Mouse (Mus musculus) midbrain, embryonic 14.5 days (tissue): Measurements from ENCODE around the gene Xpo1. TPM values are rescaled to one million over a fixed set of nuclear protein-coding genes. Genes with fewer than 3 reads are reported as not detected.
"Not testable (repeated sequence)": the region's sequence is repeated elsewhere in the genome, so short reads cannot be mapped to it uniquely, and the experiment has no call there.

Experiments used
- ATAC-seq: fragments of 200-750 bp; cut with Nextera tagmentation; 2 replicates; pipeline ENCODE4 v1.8.0; 2017; ENCODE audit warnings: moderate number of reproducible peaks, moderate library complexity; ENCODE audit not compliant: low FRiP score, low TSS enrichment
- DNase-seq: peaks from one replicate; pipeline ENCODE4 v3.0.0-alpha.2; 2015
- H3K27ac ChIP-seq: fragments of 300-500 bp; sonication (generic); replicated peaks from 2 replicates; pipeline ENCODE4 v1.5.1; 2014; ENCODE audit warnings: mild to moderate bottlenecking, low read depth, low read length, moderate library complexity
- H3K27me3 ChIP-seq: fragments of 300-500 bp; sonication (generic); 2 replicates; pipeline ENCODE4 v1.6.1; 2014; ENCODE audit warnings: low read length, control low read depth, mixed read lengths; ENCODE audit not compliant: control insufficient read depth, insufficient read depth
- H3K36me3 ChIP-seq: fragments of 300-500 bp; sonication (generic); 2 replicates; pipeline ENCODE4 v1.6.1; 2014; ENCODE audit warnings: low read length, control low read depth; ENCODE audit not compliant: control insufficient read depth, insufficient read depth
- H3K4me1 ChIP-seq: fragments of 300-500 bp; sonication (generic); 2 replicates; pipeline ENCODE4 v1.6.1; 2014; ENCODE audit warnings: mild to moderate bottlenecking, antibody characterized with exemption, low read length, control low read depth; ENCODE audit not compliant: control insufficient read depth, insufficient read depth
- H3K4me2 ChIP-seq: fragments of 300-500 bp; sonication (generic); 2 replicates; pipeline ENCODE4 v1.6.1; 2014; ENCODE audit warnings: mild to moderate bottlenecking, low read length, moderate library complexity
- H3K4me3 ChIP-seq: fragments of 300-500 bp; sonication (generic); replicated peaks from 2 replicates; pipeline ENCODE4 v1.5.1; 2014; ENCODE audit warnings: low read depth, low read length
- H3K9ac ChIP-seq: fragments of 300-500 bp; sonication (generic); replicated peaks from 2 replicates; pipeline ENCODE4 v1.6.1; 2014; ENCODE audit warnings: mild to moderate bottlenecking, low read length, moderate library complexity
- H3K9me3 ChIP-seq: fragments of 300-500 bp; sonication (generic); 2 replicates; pipeline ENCODE4 v1.6.1; 2016; ENCODE audit warnings: low read length, control low read depth, mixed read lengths; ENCODE audit not compliant: control insufficient read depth
- WGBS: fragments of 180-500 bp; shearing (Covaris S2); extraction: QIAGEN DNeasy Blood & Tissue Kit; methylation state at CpG from one replicate; pipeline ENCODE4 v1.1.7; 2014; 5-methylcytosine and 5-hydroxymethylcytosine counted together
- polyA plus RNA-seq: library from polyadenylated mRNA; unstranded; fragments of >200 nt; fragmentation: Nextera tagmentation; extraction: Ambion mirVana; gene quantifications from 2 replicates; pipeline ENCODE4 v1.2.1, GENCODE M21; 2014

Gene Xpo1
- polyA plus RNA-seq, 1 experiment from 2014 or later = 110 TPM

DNA sequence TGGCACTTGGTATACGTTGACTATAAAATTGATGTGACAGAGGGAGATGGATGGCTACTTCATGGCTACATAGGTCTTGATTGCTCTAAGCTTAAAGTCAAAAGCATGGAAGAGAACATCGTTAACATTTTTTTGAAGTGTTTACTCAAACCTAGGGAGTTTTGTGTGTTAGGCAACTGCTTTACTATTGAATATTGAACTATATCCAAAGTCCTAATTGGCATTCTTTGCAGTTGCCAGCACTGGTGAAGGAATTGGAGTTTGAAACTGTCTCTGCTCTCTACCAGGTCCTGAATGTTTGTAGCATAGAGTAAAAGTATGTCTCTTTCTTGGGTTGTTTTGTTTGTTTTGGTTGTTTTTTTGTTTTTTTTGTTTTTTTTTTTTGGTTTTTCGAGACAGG, 19.9 kb downstream of the Xpo1 start:
- no peak overlapping the region for H3K4me3 ChIP-seq
- H3K9ac ChIP-seq = no peak overlapping the region
- H3K36me3 ChIP-seq = peaks cover 89% of the 10 kb centered on the region
- H3K4me2 ChIP-seq = no peak overlapping the region
- no peaks in the 10 kb centered on the region for H3K27me3 ChIP-seq
- H3K27ac ChIP-seq = no peak overlapping the region
- ATAC-seq (no peak), DNase-seq (no peak)
- no peaks in the 10 kb centered on the region for H3K9me3 ChIP-seq
- WGBS = 90% methylated on average over 3 of the region's 3 CpGs
- H3K4me1 ChIP-seq = no peaks in the 10 kb centered on the region

- WGBS = 97% methylated on average over 4 of the region's 4 CpGs
Observed at GRCm38 (mm10) chr11:23284469-23284868, 28.6 kb downstream of the Xpo1 start.

GRCm38 (mm10) chr11:23288866-23289265, 33.0 kb downstream of the Xpo1 start:
- not testable (repeated sequence) for DNase-seq
- WGBS = 95% methylated on average over 4 of the region's 4 CpGs

More at GRCm38 (mm10) chr11:23284469-23284868, 28.6 kb downstream of the Xpo1 start:
- no peak overlapping the region for H3K4me3 ChIP-seq
- no peak for DNase-seq
- no peaks in the 10 kb centered on the region for H3K9me3 ChIP-seq
- peaks cover 91% of the 10 kb centered on the region for H3K36me3 ChIP-seq
- no peaks in the 10 kb centered on the region for H3K4me1 ChIP-seq
- H3K27ac ChIP-seq = no peak overlapping the region
- H3K27me3 ChIP-seq = no peaks in the 10 kb centered on the region
- ATAC-seq = no peak
- H3K4me2 ChIP-seq = no peak overlapping the region
- H3K9ac ChIP-seq = no peak overlapping the region

DNA sequence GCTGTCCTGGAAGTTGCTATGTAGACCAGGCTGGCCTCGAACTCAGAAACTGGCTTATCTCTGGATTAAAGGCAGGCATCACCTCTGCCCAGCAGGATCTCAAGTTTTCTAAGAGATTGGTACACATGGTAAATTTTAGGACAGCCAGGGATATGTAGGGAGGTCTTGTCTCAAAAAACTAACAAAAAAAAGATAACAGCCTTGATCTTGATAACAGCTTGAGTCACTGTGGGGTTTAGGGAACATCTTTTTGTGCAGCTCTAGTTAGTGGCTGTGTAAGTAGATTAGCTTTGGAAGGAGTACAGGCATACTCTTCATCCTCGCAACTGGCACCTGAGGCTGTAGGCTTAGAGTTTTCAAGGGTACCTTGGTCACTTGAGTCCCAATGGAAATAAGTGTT, 41.5 kb downstream of the Xpo1 start:
- Histone ChIP-seq H3K27ac (no peak overlapping the region), H3K9me3 (no peaks in the 10 kb centered on the region), H3K27me3 (no peaks in the 10 kb centered on the region), H3K4me1 (no peaks in the 10 kb centered on the region), H3K9ac (no peak overlapping the region), H3K4me3 (no peak overlapping the region), H3K4me2 (no peak overlapping the region), H3K36me3 (peaks cover 57% of the 10 kb centered on the region)
- ATAC-seq (no peak), DNase-seq (no peak)
- WGBS = 98% methylated on average over 2 of the region's 2 CpGs

More at GRCm38 (mm10) chr11:23288866-23289265, 33.0 kb downstream of the Xpo1 start:
- H3K27me3 ChIP-seq, H3K9me3 ChIP-seq, H3K27ac ChIP-seq, H3K4me2 ChIP-seq, H3K4me1 ChIP-seq, H3K9ac ChIP-seq, H3K4me3 ChIP-seq, ATAC-seq: not testable (repeated sequence)
- peaks cover 91% of the 10 kb centered on the region for H3K36me3 ChIP-seq

DNA sequence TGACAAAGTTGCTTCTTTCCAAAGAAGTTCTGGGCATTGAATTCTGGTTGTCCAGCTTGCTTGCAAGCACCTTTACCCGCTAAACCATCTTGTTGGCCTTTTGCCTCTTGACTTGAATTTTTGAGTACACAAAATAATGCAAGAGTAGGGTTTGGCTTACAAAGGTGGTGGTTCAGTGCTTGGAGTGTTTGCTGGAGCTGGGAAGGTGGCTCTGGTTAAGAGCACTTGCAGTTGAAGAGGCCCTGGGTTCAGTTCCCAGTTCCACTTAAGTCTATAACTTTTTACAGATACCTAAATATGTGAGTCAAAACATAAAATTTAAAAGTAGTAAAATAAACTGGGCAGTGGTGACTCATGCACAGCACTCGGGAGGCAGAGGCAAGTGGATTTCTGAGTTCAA, 42.5 kb downstream of the Xpo1 start:
- no peak overlapping the region for H3K4me3 ChIP-seq
- DNase-seq (no peak), ATAC-seq (no peak)
- peaks cover 49% of the 10 kb centered on the region for H3K36me3 ChIP-seq
- H3K4me1 ChIP-seq = no peaks in the 10 kb centered on the region
- H3K27me3 ChIP-seq = no peaks in the 10 kb centered on the region
- H3K4me2 ChIP-seq = no peak overlapping the region
- 97% methylated on average over 2 of the region's 2 CpGs for WGBS
- H3K9me3 ChIP-seq = no peaks in the 10 kb centered on the region
- H3K27ac ChIP-seq = no peak overlapping the region
- no peak overlapping the region for H3K9ac ChIP-seq

GRCm38 (mm10) chr11:23299910-23300309, 44.1 kb downstream of the Xpo1 start:
- Histone ChIP-seq H3K9me3 (no peaks in the 10 kb centered on the region), H3K4me3 (no peak overlapping the region), H3K27ac (no peak overlapping the region), H3K36me3 (peaks cover 33% of the 10 kb centered on the region), H3K4me1 (no peaks in the 10 kb centered on the region), H3K4me2 (no peak overlapping the region), H3K9ac (no peak overlapping the region), H3K27me3 (no peaks in the 10 kb centered on the region)
- ATAC-seq (no peak), DNase-seq (no peak)
- WGBS = 100% methylated on average over 1 of the region's 1 CpGs

DNA sequence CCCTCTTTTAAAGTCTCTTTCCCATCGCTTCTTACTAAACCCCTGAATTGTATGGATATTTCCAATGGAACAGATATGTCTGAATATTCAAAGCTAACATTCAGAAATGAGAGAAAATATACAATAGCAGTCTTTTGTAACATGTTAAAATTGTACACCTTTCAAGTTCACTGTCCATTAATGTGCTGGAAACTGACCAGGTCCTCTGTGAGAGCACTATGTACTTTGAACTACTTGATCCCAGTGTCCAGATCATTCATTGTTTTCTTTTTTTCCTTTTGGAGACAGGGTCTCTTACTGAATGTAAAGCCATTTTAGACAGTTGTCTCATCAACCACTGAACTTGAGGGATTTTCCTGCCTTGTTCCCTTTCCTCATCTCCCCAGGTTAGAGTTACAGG, 47.3 kb downstream of the Xpo1 start:
- Histone ChIP-seq H3K4me2 (no peak overlapping the region), H3K27me3 (no peaks in the 10 kb centered on the region), H3K9me3 (no peaks in the 10 kb centered on the region), H3K9ac (no peak overlapping the region), H3K36me3 (peaks cover 2% of the 10 kb centered on the region; the same call in 1 of the 2 replicates), H3K4me1 (no peaks in the 10 kb centered on the region), H3K4me3 (no peak overlapping the region), H3K27ac (no peak overlapping the region)
- 78% methylated on average over 1 of the region's 1 CpGs for WGBS
- no peak for ATAC-seq
- DNase-seq = no peak

DNA sequence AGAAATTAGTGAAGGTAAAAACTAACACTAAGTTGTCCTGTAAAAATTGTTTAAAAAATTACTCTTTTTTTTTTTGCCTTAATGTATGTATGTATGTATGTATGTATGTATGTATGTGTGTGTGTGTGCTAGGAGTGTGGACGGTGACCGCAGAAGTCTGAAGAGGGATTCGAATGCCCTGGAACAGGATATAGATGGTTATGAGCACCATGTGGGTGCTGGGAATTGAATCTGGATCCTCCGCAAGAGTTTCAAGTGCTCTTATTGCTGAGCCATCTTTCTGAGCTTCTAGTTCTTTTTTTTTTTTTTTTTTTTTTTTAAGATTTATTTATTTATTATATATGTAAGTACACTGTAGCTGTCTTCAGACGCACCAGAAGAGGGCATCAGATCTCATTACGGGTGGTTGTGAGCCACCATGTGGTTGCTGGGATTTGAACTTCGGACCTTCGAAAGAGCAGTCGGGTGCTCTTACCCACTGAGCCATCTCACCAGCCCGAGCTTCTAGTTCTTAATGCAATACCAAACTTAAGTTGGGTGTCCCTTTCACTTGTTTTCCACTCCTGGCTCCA, 49.3 kb downstream of the Xpo1 start:
- H3K9ac ChIP-seq = peak overlapping the region; percentile 93; the same call in 1 of the 2 replicates
- ATAC-seq, H3K27me3 ChIP-seq, H3K36me3 ChIP-seq, DNase-seq, H3K9me3 ChIP-seq, H3K4me1 ChIP-seq: not testable (repeated sequence)
- H3K4me3 ChIP-seq = peak overlapping the region; percentile 90
- peak overlapping the region; percentile 97 for H3K27ac ChIP-seq
- peak overlapping the region; percentile 61 for H3K4me2 ChIP-seq
- 36% methylated on average over 10 of the region's 10 CpGs for WGBS
